Mouse (Mus musculus): ENCODE measurements around the gene Map3k20. TPM values are rescaled to one million over a fixed set of nuclear protein-coding genes. Genes with fewer than 3 reads are reported as not detected.

The Map3k20 gene
- total and polyA plus RNA-seq, 3 experiments, result 5.1 to 27.3 (median 25.8) TPM

Other genes with a start within 250 kb of the Map3k20 start
- 1 to 10 TPM; 2.0 to 4.6 TPM for gene Cdca7, start 190.5 kb downstream of the Map3k20 start, total RNA-seq (2021)
- 1.0 and 1.7 TPM in 2 replicates for gene Cdca7, start 190.5 kb downstream of the Map3k20 start, polyA plus RNA-seq (2012; rRNA removed)

Data from adrenal gland, adult 2 months (tissue).